Mouse (Mus musculus) E14TG2a.4 (cell line): ENCODE results near the gene Aatf.

ENCODE experiments used
- CTCF ChIP-seq: conservative IDR thresholded peaks from 2 replicates; pipeline ENCODE4 v1.5.1; 2014; ENCODE audit warnings: low read length
- NANOG ChIP-seq: IDR thresholded peaks from 2 replicates; pipeline ENCODE4 v1.6.1; 2014; ENCODE audit warnings: borderline replicate concordance, low read length, mixed read lengths
- POU5F1 ChIP-seq: IDR thresholded peaks from 2 replicates; pipeline ENCODE4 v1.6.1; 2014; ENCODE audit warnings: low read length, borderline replicate concordance

- TF ChIP-seq CTCF = no peak
- no peak for TF ChIP-seq NANOG
- TF ChIP-seq POU5F1 = no peak
Observed at GRCm38 (mm10) chr11:84476641-84477040, 36.7 kb downstream of the Aatf start.
